Mouse (Mus musculus) ZHBTc4 (cell line): ENCODE results near the gene Vmn1r53.
"Not testable (repeated sequence)": the region's sequence is repeated elsewhere in the genome, so short reads cannot be mapped to it uniquely, and the experiment has no call there.

ENCODE experiments used
- DNase-seq: peaks from one replicate; pipeline ENCODE4 v3.0.0-alpha.2; 2011; ENCODE audit warnings: low read depth, low spot score

Vmn1r53 gene

GRCm38 (mm10) chr6:90224338-90224737, at the start of gene Vmn1r53:
Gene Vmn1r53, minus strand, starts transcription at chr6:90224438.
- DNase-seq: no peak

- no peak for DNase-seq
These were observed 21.8 kb upstream of the Vmn1r53 start, which contains the start of gene Vmn1r54 for GRCm38 (mm10) chr6:90246000-90246399. Gene Vmn1r54, plus strand, starts transcription at chr6:90246300.

- no peak for DNase-seq
These were observed 19.8 kb upstream of the Vmn1r53 start for GRCm38 (mm10) chr6:90244019-90244418.

GRCm38 (mm10) chr6:90232681-90233080, 8.4 kb upstream of the Vmn1r53 start:
- peak; percentile 83 for DNase-seq

- DNase-seq: peak; percentile 42
These were observed 7.9 kb upstream of the Vmn1r53 start for GRCm38 (mm10) chr6:90232114-90232513.

DNA sequence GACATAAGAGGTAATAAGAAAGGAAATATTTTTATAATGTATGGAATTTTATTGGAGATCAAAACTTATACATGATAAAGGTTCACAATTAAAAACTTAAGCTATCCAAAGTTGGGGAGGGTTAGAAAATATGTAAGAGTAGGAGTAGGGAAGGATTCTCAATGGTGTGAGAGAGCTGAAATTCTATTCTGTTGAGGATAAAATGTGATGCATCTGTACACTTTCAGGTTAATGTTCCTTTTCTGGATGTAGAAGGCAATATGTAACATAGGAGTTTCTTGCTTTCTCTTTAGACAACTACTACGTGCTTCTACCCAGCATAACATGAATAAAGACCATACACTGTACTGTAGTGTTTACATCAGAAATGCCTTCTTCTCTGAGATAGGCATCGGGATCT, 21.7 kb downstream of the Vmn1r53 start, which contains the start of gene V1ra8:
V1ra8 (plus strand) TSS at position 301 of the 400 bp plus-strand sequence.
- not testable (repeated sequence) for DNase-seq

DNA sequence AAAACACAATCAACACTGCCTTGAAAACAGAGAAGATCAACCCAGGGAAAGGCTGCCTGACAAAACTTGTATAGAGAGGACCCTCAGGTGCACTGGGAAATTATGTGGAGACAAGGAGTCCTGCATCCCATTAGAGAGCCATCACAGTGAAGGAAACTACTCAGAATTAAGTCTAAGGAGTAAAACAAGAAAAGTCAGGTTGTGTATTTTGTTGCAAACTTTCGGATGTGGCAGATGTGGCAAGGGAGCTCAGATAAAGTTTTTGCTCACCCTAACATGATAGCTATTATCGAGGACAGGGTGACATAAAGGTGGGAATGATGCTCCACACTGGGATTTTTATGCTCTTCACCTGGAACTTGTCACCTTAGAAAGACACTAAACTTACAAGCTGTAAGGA, 49.7 kb downstream of the Vmn1r53 start, which contains the start of gene Vmn1r52:
Vmn1r52 (plus strand) TSS at position 301 of the 400 bp plus-strand sequence.
- no peak for DNase-seq
